Mouse (Mus musculus) heart, embryonic 11.5 days (tissue): Measurements from ENCODE around the gene Rab43. TPM values are rescaled to one million over a fixed set of nuclear protein-coding genes. Genes with fewer than 3 reads are reported as not detected.

Experiments used
- ATAC-seq: fragments of 200-750 bp; cut with Nextera tagmentation; replicated peaks from 2 replicates; pipeline ENCODE4 v1.8.0; 2017; ENCODE audit warnings: moderate library complexity; ENCODE audit not compliant: insufficient number of reproducible peaks, low FRiP score, low TSS enrichment
- H3K27ac ChIP-seq: fragments of 300-500 bp; sonication (generic); 2 replicates; pipeline ENCODE4 v1.5.1; 2014; ENCODE audit warnings: mild to moderate bottlenecking, low read depth, low read length
- H3K27me3 ChIP-seq: fragments of 300-500 bp; sonication (generic); 2 replicates; pipeline ENCODE4 v1.6.1; 2014; ENCODE audit warnings: mild to moderate bottlenecking, low read length, mixed read lengths; ENCODE audit not compliant: control insufficient read depth, insufficient read depth
- H3K36me3 ChIP-seq: fragments of 300-500 bp; sonication (generic); 2 replicates; pipeline ENCODE4 v1.6.1; 2014; ENCODE audit warnings: mild to moderate bottlenecking, low read length, moderate library complexity, mixed read lengths; ENCODE audit not compliant: control insufficient read depth, insufficient read depth
- H3K4me1 ChIP-seq: fragments of 300-500 bp; sonication (generic); 2 replicates; pipeline ENCODE4 v1.6.1; 2014; ENCODE audit warnings: low read length; ENCODE audit not compliant: control insufficient read depth, insufficient read depth
- H3K4me2 ChIP-seq: fragments of 300-500 bp; sonication (generic); 2 replicates; pipeline ENCODE4 v1.6.1; 2014; ENCODE audit warnings: mild to moderate bottlenecking, moderate library complexity
- H3K4me3 ChIP-seq: fragments of 300-500 bp; sonication (generic); 2 replicates; pipeline ENCODE4 v1.5.1; 2014; ENCODE audit warnings: low read depth, low read length
- H3K9ac ChIP-seq: fragments of 300-500 bp; sonication (generic); 2 replicates; pipeline ENCODE4 v1.6.1; 2014; ENCODE audit warnings: mild to moderate bottlenecking, low read depth, low read length, moderate library complexity
- H3K9me3 ChIP-seq: fragments of 300-500 bp; sonication (generic); replicated peaks from 2 replicates; pipeline ENCODE4 v1.6.1; 2016; ENCODE audit warnings: low read length; ENCODE audit not compliant: control insufficient read depth
- whole genome bisulfite sequencing: fragments of 180-500 bp; shearing (Covaris S2); extraction: QIAGEN DNeasy Blood & Tissue Kit; methylation state at CpG from one replicate; pipeline ENCODE4 v1.1.7; 2014; ENCODE audit not compliant: insufficient replicate concordance; 5-methylcytosine and 5-hydroxymethylcytosine counted together
- polyA plus RNA-seq: library from polyadenylated mRNA; unstranded; fragments of >200 nt; fragmentation: Nextera tagmentation; extraction: Ambion mirVana; gene quantifications from 2 replicates; pipeline ENCODE4 v1.2.1, GENCODE M21; 2014

The Rab43 gene
- polyA plus RNA-seq, 1 experiment from 2014 or later: 6.4 TPM

GRCm38 (mm10) chr6:87795385-87796150 is 16.4 kb downstream of the Rab43 start:
- 72% methylated on average over 6 of the region's 6 CpGs for WGBS
- ATAC-seq: no peak
- H3K9ac ChIP-seq: no peak overlapping the region

GRCm38 (mm10) chr6:87793821-87794510 is 18.0 kb downstream of the Rab43 start:
- no peaks in the 10 kb centered on the region for H3K27me3 ChIP-seq
- WGBS: 81% methylated on average over 10 of the region's 10 CpGs
- no peak for ATAC-seq
- peaks cover 6% of the 10 kb centered on the region; the same call in 1 of the 2 replicates for H3K36me3 ChIP-seq
- no peak overlapping the region for H3K9ac ChIP-seq
- peaks cover 14% of the 10 kb centered on the region for H3K4me1 ChIP-seq
- no peaks in the 10 kb centered on the region for H3K9me3 ChIP-seq
- H3K4me2 ChIP-seq: no peak overlapping the region
- H3K4me3 ChIP-seq: no peak overlapping the region
- no peak overlapping the region for H3K27ac ChIP-seq

More at GRCm38 (mm10) chr6:87795385-87796150, 16.4 kb downstream of the Rab43 start:
- Histone ChIP-seq H3K4me1 (peaks cover 9% of the 10 kb centered on the region; the same call in 1 of the 2 replicates), H3K27me3 (no peaks in the 10 kb centered on the region), H3K36me3 (peaks cover 6% of the 10 kb centered on the region; the same call in 1 of the 2 replicates), H3K4me2 (no peak overlapping the region), H3K4me3 (no peak overlapping the region), H3K27ac (no peak overlapping the region), H3K9me3 (no peaks in the 10 kb centered on the region)

GRCm38 (mm10) chr6:87791826-87792225 is 20.1 kb downstream of the Rab43 start:
- no peak for ATAC-seq
- Histone ChIP-seq H3K9ac (no peak overlapping the region), H3K27me3 (no peaks in the 10 kb centered on the region), H3K4me3 (no peak overlapping the region), H3K36me3 (peaks cover 6% of the 10 kb centered on the region), H3K4me1 (peaks cover 15% of the 10 kb centered on the region), H3K27ac (no peak overlapping the region), H3K4me2 (no peak overlapping the region), H3K9me3 (no peaks in the 10 kb centered on the region)
- 88% methylated on average over 5 of the region's 5 CpGs for WGBS

- Histone ChIP-seq H3K4me1 (peaks cover 15% of the 10 kb centered on the region), H3K27ac (no peak overlapping the region; the same call in 1 of the 2 replicates), H3K9me3 (no peaks in the 10 kb centered on the region), H3K36me3 (peaks cover 6% of the 10 kb centered on the region), H3K27me3 (no peaks in the 10 kb centered on the region), H3K4me3 (no peak overlapping the region), H3K4me2 (no peak overlapping the region), H3K9ac (0 out of 2 replicates have a peak overlapping the region, but pooled peaks have one; percentile 7)
- 39% methylated on average over 7 of the region's 7 CpGs for WGBS
- peak; percentile 85 for ATAC-seq
These were observed 21.0 kb downstream of the Rab43 start for GRCm38 (mm10) chr6:87790779-87791480.

GRCm38 (mm10) chr6:87789791-87790190 is 22.2 kb downstream of the Rab43 start:
- no peaks in the 10 kb centered on the region for H3K27me3 ChIP-seq
- peaks cover 6% of the 10 kb centered on the region for H3K36me3 ChIP-seq
- peaks cover 15% of the 10 kb centered on the region for H3K4me1 ChIP-seq
- no peak overlapping the region for H3K4me3 ChIP-seq
- WGBS: 87% methylated on average over 6 of the region's 6 CpGs
- H3K4me2 ChIP-seq: no peak overlapping the region
- no peak for ATAC-seq
- no peaks in the 10 kb centered on the region for H3K9me3 ChIP-seq
- H3K9ac ChIP-seq: no peak overlapping the region; the same call in 1 of the 2 replicates
- no peak overlapping the region for H3K27ac ChIP-seq

- no peak overlapping the region for H3K27ac ChIP-seq
- H3K36me3 ChIP-seq: peaks cover 6% of the 10 kb centered on the region
- H3K27me3 ChIP-seq: no peaks in the 10 kb centered on the region
- no peak overlapping the region for H3K4me3 ChIP-seq
- H3K4me1 ChIP-seq: peaks cover 15% of the 10 kb centered on the region
- no peak overlapping the region for H3K4me2 ChIP-seq
- H3K9ac ChIP-seq: 0 out of 2 replicates have a peak overlapping the region, but pooled peaks have one; percentile 40
- ATAC-seq: no peak
- 46% methylated on average over 5 of the region's 5 CpGs for WGBS
- no peaks in the 10 kb centered on the region for H3K9me3 ChIP-seq
These were observed 22.9 kb downstream of the Rab43 start for GRCm38 (mm10) chr6:87788896-87789587.

- H3K4me2 ChIP-seq: no peak overlapping the region
- 88% methylated on average over 9 of the region's 9 CpGs for WGBS
- H3K36me3 ChIP-seq: peaks cover 6% of the 10 kb centered on the region
- peaks cover 15% of the 10 kb centered on the region for H3K4me1 ChIP-seq
- H3K4me3 ChIP-seq: no peak overlapping the region
- H3K27ac ChIP-seq: no peak overlapping the region
- no peak overlapping the region for H3K9ac ChIP-seq
- H3K27me3 ChIP-seq: no peaks in the 10 kb centered on the region
- no peak for ATAC-seq
- H3K9me3 ChIP-seq: no peaks in the 10 kb centered on the region
These were observed 23.6 kb downstream of the Rab43 start for GRCm38 (mm10) chr6:87788266-87788895.
